Mouse (Mus musculus): ENCODE data around the gene Fzd2.

The Fzd2 gene

GRCm38 (mm10) chr11:102581281-102582015, 22.7 kb upstream of the Fzd2 start:
- no peak for DNase-seq

DNA sequence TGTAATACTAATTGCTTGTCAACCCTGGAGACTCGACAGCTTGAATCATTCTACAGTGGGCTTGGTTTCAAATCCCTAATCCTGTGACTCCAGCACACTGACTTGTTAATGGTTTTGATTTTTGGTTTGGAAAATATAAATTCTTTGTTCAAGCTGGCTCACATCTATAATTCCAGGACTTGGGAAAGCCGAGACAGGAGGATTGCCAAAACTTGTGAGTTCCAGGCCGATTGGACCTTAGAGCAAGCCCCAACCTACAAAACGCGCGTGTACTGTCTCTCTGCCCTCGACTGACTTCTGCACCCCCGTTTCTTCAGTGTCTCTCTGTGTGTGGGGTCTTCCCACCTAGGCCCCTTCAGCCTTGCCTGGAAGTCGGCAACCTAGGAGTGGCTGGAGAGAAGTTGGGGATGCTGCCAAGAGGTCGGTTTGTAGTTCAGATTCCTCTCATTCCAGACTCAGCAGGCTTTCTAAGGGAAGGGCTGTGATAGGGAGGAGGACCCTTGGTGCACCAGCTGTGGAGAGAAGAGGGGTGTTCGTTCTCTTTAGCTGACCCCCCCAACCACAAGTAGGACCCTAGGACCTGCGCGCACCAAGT, 22.1 kb upstream of the Fzd2 start:
- DNase-seq: peak; percentile 39

GRCm38 (mm10) chr11:102582736-102583135, 21.5 kb upstream of the Fzd2 start:
- no peak for DNase-seq

DNA sequence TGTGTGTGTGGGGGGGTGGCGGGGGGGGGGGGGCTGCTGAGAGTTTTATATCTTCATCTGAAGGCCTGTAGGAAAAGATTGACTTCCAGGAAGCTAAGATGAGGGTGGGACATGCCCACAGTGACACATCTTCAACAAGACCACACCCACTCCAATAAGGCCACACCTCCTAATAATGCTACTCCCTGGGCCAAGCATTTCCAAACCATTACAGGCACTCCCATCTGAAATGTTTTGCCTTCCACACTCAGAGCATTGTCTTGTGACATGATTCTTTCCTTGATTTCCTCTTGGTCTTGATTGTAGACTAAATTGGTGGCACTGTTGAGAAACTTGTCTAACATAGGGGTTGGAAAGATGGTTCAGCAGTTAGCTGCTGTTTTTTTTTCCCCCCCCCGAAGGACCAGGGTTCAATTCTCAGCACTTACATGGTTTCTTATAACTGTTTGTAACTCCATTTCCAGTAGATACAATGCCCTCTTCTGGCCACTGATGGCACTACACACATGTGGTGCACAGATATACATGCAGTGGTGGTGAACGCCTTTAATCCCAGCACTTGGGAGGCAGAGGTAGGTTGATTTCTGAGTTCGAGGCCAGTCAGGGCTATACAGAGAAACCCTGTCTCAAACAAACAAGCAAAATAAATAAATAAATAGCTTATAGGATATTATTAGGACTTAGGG, 17.6 kb upstream of the Fzd2 start:
- DNase-seq: no peak

- no peak for DNase-seq
Observed at GRCm38 (mm10) chr11:102587554-102587953, 16.6 kb upstream of the Fzd2 start.

DNA sequence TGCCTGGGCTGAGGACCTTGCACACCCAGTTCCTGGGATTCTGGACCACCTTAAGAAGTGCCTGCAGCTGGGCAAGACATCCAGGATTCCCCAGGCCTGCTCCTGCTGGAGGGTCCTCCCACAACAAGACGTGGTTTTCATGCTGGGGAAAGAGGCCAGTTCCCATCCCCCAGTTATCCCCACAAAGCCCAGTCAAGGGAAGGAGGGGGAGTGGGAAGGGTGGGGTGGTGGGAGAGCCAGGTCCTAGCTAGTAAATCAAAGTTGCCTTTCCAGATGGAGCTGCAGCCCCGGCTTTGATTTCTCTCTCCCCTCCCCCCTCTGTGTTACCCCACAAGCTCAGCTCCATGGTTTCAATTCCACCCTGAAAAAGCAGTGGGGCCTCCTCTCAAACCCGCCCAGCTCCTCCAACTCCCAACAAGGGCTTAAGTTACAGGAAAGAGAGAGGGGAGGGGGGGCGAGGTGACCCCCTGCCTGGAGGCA, 8.8 kb upstream of the Fzd2 start:
- DNase-seq: peak; percentile 87

GRCm38 (mm10) chr11:102599912-102600311, 4.3 kb upstream of the Fzd2 start:
- no peak for DNase-seq

DNA sequence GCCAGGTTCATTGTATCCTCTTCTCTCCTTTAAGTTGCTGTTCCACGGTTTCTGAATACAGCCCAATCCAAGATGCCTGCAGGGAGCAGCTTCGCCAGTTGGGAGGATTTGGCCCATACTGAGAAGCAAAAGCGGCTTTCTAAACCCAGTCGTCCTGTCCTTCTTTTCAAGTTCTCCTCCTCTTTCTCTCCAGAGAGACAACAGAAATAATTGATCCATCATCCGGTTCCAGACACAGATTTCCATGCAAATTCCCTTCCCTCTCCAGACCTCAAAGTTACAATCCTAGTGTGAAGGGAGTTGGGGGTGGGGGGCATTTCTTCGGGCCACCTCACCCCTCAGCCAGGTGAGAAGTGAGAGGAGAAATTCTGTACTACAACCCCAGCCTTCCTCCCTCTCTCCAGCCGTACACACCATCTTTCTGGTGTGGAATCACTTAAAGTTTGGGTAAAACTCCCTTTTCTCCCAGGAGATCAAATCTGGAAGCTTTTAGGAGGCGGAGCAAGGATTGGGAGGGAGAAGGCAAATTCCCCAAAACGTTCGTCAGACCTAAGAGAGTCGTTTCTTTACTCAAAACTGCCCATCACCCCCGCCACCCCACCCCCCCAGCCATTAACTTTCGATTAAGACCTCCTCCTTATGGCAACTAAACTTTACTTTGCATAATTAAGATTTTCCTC, 1.2 kb upstream of the Fzd2 start:
- peak; percentile 84 for DNase-seq

DNA sequence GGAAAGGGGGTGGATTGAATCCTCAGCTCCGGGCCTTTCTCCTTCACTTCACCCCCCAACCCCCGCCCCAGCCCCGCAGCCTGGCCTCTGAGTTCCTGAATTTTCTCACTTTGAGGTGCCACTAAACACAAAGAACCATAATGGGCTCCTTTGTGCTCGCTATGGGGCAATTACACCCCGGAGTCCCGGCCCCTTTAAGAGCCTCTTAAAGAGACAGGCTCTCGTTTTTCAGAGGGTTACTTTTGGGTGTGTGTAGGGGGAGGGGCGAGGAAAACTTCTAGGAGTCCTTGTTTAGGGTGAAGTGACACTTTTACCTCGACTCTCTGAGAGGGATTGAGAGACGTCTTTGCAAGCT, 723 bp upstream of the Fzd2 start:
- DNase-seq: peak; percentile 93

DNA sequence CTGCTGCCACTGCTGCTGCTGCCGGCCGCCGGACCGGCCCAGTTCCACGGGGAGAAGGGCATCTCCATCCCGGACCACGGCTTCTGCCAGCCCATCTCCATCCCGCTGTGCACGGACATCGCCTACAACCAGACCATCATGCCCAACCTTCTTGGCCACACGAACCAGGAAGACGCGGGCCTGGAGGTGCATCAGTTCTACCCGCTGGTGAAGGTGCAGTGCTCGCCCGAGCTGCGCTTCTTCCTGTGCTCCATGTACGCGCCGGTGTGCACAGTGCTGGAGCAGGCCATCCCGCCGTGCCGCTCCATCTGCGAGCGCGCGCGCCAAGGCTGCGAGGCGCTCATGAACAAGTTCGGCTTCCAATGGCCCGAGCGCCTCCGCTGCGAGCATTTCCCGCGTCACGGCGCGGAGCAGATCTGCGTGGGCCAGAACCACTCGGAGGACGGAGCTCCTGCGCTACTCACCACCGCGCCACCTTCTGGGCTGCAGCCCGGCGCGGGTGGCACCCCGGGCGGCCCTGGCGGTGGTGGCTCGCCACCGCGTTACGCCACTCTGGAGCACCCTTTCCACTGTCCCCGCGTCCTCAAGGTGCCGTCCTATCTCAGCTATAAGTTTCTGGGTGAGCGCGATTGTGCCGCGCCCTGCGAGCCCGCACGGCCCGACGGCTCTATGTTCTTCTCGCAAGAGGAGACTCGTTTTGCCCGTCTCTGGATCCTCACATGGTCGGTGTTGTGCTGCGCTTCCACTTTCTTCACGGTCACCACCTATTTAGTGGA, 769 bp downstream of the Fzd2 start:
- peak; percentile 71 for DNase-seq

DNA sequence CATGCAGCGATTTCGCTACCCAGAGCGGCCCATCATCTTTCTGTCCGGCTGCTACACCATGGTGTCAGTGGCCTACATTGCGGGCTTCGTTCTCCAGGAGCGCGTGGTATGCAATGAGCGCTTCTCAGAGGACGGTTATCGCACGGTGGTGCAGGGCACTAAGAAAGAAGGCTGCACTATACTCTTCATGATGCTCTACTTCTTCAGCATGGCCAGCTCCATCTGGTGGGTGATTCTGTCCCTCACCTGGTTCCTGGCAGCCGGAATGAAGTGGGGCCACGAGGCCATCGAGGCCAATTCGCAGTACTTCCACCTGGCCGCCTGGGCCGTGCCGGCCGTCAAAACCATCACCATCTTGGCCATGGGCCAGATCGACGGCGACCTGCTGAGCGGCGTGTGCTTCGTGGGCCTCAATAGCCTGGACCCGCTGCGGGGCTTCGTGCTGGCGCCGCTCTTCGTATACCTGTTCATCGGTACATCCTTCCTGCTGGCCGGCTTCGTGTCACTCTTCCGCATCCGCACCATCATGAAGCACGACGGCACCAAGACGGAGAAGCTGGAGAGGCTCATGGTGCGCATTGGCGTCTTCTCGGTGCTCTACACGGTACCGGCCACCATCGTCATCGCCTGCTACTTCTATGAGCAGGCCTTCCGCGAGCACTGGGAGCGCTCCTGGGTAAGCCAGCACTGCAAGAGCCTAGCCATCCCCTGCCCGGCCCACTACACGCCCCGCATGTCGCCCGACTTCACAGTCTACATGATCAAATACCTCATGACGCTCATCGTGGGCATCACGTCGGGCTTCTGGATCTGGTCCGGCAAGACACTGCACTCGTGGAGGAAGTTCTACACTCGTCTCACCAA, 1.6 kb downstream of the Fzd2 start:
- peak; percentile 72 for DNase-seq

GRCm38 (mm10) chr11:102606751-102607171, 2.6 kb downstream of the Fzd2 start:
- peak; percentile 59 for DNase-seq

DNA sequence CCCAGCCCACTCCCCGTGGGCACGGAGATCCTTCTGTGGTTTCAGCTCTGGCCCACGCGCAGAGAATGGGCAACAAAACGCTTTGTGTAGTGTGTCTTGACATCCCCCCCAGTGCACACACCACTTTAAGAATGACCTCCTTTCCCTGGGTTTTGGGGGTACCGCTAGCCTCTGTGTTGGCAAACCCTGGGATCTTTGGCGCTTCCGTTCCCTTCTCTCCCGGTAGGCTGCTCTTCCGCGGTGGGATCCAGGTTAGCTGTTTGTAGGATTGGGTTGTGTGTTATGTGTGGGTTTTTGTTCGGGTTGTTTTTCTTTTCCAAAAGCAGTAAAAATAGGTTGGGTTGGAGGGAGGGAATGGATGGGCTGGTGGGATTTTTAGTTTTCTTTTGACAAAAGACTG, 3.0 kb downstream of the Fzd2 start:
- DNase-seq: peak; percentile 25

DNA sequence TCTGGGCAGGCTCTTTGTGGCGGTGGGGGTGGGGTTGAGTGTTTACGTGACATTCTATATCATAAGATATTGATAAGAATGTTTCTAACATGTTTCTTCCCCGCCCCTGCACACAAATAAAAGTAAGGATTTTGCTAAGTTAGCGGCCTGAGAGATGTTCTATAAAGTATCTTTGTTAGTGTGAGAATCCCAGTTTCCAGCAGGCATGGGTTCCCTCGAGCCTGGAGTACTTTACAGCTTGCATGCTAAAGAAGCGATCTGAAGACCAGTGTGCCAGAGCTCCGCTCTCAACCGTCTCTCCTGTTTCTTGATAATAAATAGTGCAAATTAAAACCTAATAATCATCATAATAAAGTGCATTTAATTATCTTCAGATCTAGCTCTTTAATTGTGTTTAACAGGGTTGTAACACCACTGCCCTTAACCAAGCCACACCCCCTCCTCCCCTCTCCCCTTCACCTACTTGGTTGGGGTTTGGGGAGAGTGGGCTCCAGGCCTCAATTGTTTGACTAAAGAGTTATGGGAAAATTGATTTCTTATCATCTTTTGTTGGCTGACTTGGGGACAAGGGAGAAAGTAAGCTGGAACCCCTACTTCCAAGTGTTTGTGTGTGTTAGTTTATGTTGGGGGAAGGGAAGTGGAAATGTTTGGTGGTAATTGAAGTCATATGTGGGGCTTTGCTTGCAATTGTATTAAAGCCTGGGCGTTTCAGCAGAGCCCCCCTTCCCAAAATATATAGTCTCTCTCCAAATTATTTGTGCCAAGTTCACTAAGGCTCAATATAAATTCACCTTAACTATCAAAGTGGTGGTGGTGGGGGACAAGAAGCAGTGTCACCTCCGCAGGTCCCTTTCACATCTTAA, 3.7 kb downstream of the Fzd2 start:
- DNase-seq: peak; percentile 64

- peak; percentile 25 for DNase-seq
Observed at GRCm38 (mm10) chr11:102608691-102609090, 4.5 kb downstream of the Fzd2 start.

DNA sequence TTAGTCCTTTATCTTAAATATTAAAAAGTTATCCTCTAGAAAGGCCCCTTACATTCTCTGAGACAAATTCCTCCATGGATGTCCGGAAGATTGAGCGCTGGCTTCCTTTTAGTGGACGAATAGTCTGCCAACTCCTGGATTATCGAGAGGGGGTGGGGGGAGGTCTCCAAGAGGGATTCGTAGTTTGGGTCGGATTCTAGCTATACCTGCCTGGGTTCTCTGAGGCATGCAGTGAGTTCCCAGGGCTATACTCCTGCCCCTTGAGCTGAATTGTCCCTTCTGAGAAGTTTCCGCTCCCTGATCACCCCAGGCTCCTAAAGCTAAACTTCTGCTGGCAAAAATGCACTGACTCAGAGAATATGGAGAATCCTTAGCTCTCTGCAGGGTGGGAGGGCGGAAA, 5.3 kb downstream of the Fzd2 start:
- no peak for DNase-seq

GRCm38 (mm10) chr11:102610260-102610659, 6.1 kb downstream of the Fzd2 start:
- DNase-seq: peak; percentile 58

- peak; percentile 62 for DNase-seq
Observed at GRCm38 (mm10) chr11:102610675-102611316, 6.6 kb downstream of the Fzd2 start.

- peak; percentile 29 for DNase-seq
Observed at GRCm38 (mm10) chr11:102611317-102611705, 7.1 kb downstream of the Fzd2 start.

DNA sequence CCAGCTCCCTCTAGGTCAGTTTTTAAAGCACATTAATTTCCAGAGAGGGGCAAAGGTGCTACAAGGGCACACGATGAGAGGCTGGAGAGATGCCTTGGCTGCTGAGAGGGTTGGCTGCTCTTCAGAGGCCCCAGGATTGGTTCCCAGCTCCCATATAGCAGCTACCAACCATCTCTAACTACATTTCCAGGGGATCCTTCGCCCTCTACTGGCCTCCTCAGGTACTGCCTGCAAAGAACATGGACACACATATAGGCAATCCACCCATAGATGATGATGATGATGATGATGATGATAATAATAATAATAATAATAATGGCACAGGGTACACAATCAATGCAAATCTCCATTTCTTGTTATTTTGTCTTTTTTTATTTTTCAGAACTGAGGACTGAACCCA, 15.3 kb downstream of the Fzd2 start:
- DNase-seq: no peak

Measured in embryo, embryonic 11 days (tissue).